Mouse (Mus musculus): ENCODE results near the gene Ccr10. TPM values are rescaled to one million over a fixed set of nuclear protein-coding genes. Genes with fewer than 3 reads are reported as not detected.

Ccr10 gene
- polyA plus RNA-seq, 1 experiment from 2014 or later = not detected

- 95% methylated on average over 3 of the region's 3 CpGs for WGBS
Observed at GRCm38 (mm10) chr11:101199555-101199954, 24.3 kb upstream of the Ccr10 start.

GRCm38 (mm10) chr11:101196175-101196574 lies 20.9 kb upstream of the Ccr10 start:
- Histone ChIP-seq H3K9me3 (ENCODE audit: control insufficient read depth, low read length) (no peaks in the 10 kb centered on the region), H3K4me2 (ENCODE audit: low read depth, low read length) (no peak overlapping the region), H3K4me1 (ENCODE audit: control insufficient read depth, insufficient read depth, low read length) (no peaks in the 10 kb centered on the region), H3K27me3 (replicated peaks; ENCODE audit: control insufficient read depth, insufficient read depth, low read length) (no peaks in the 10 kb centered on the region), H3K36me3 (ENCODE audit: control insufficient read depth, insufficient read depth, low read length) (peaks cover 86% of the 10 kb centered on the region), H3K9ac (ENCODE audit: low read depth, low read length) (no peak overlapping the region), H3K27ac (replicated peaks; ENCODE audit: low read depth, low read length) (no peak overlapping the region), H3K4me3 (ENCODE audit: low read depth, low read length) (no peak overlapping the region)
- WGBS = 94% methylated on average over 8 of the region's 8 CpGs
- DNase-seq (ENCODE audit: low spot score) (no peak), ATAC-seq (ENCODE audit: low read depth) (no peak)

More at GRCm38 (mm10) chr11:101199555-101199954, 24.3 kb upstream of the Ccr10 start:
- Histone ChIP-seq H3K4me3 (ENCODE audit: low read depth, low read length) (no peak overlapping the region), H3K9me3 (ENCODE audit: control insufficient read depth, low read length) (no peaks in the 10 kb centered on the region), H3K27me3 (replicated peaks; ENCODE audit: control insufficient read depth, insufficient read depth, low read length) (no peaks in the 10 kb centered on the region), H3K36me3 (ENCODE audit: control insufficient read depth, insufficient read depth, low read length) (peaks cover 88% of the 10 kb centered on the region), H3K27ac (replicated peaks; ENCODE audit: low read depth, low read length) (no peak overlapping the region), H3K9ac (ENCODE audit: low read depth, low read length) (no peak overlapping the region), H3K4me1 (ENCODE audit: control insufficient read depth, insufficient read depth, low read length) (no peaks in the 10 kb centered on the region), H3K4me2 (ENCODE audit: low read depth, low read length) (no peak overlapping the region)
- ATAC-seq (ENCODE audit: low read depth) (no peak), DNase-seq (ENCODE audit: low spot score) (no peak)

DNA sequence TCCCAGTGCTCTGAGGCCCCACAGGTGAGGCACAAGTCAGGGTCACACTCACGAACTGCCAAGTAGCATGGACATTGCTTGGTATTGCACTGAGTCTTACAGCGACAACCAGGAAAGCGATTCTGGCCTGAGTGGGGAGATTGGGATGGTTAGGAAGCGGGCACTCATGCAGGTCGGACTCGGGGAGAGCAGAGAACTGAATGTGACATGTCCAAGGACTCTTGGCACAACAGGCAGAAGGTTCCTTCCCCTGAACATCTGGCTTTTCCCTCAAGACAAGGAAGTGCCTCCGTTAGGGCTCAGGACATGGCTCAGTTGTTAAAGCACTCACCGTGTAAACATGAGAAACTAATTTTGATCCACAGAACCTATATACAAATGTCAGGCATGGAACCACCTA lies 20.3 kb upstream of the Ccr10 start:
- no peak for ATAC-seq (ENCODE audit: low read depth)
- H3K36me3 ChIP-seq (ENCODE audit: control insufficient read depth, insufficient read depth, low read length) = peaks cover 81% of the 10 kb centered on the region

DNA sequence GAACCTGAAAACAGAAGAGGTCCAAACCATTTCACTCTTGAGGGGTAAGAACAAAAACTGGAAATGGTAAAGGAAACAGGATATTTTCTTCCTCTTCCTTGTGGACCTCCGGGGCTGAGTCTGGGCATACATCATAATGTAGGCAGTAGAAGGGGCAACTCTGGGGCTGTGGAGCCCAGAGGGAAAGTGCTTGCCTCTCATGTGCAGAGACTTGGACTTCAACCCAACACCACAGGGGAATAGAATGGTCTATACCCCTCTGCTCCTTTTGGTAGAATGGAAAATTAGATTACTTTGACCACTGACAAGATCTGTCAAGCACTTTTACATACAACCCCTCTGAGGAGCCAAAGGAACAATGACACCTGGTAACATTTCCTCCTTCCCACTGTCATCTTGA lies 19.9 kb upstream of the Ccr10 start:
- H3K9ac ChIP-seq (ENCODE audit: low read depth, low read length) = no peak overlapping the region
- no peak overlapping the region for H3K4me3 ChIP-seq (ENCODE audit: low read depth, low read length)
- no peaks in the 10 kb centered on the region for H3K27me3 ChIP-seq (replicated peaks; ENCODE audit: control insufficient read depth, insufficient read depth, low read length)
- ATAC-seq (ENCODE audit: low read depth) (no peak), DNase-seq (ENCODE audit: low spot score) (no peak)
- peaks cover 76% of the 10 kb centered on the region for H3K36me3 ChIP-seq (ENCODE audit: control insufficient read depth, insufficient read depth, low read length)
- H3K9me3 ChIP-seq (ENCODE audit: control insufficient read depth, low read length) = no peaks in the 10 kb centered on the region
- H3K27ac ChIP-seq (replicated peaks; ENCODE audit: low read depth, low read length) = no peak overlapping the region
- no peak overlapping the region for H3K4me2 ChIP-seq (ENCODE audit: low read depth, low read length)
- H3K4me1 ChIP-seq (ENCODE audit: control insufficient read depth, insufficient read depth, low read length) = peaks cover 8% of the 10 kb centered on the region
- 86% methylated on average over 1 of the region's 1 CpGs for WGBS

More for the DNA sequence above, 20.3 kb upstream of the Ccr10 start:
- peaks cover 3% of the 10 kb centered on the region; the same call in 1 of the 2 replicates for H3K4me1 ChIP-seq (ENCODE audit: control insufficient read depth, insufficient read depth, low read length)
- H3K9me3 ChIP-seq (ENCODE audit: control insufficient read depth, low read length) = no peaks in the 10 kb centered on the region
- H3K9ac ChIP-seq (ENCODE audit: low read depth, low read length) = no peak overlapping the region
- no peak for DNase-seq (ENCODE audit: low spot score)
- no peak overlapping the region for H3K27ac ChIP-seq (replicated peaks; ENCODE audit: low read depth, low read length)
- no peak overlapping the region for H3K4me2 ChIP-seq (ENCODE audit: low read depth, low read length)
- H3K27me3 ChIP-seq (replicated peaks; ENCODE audit: control insufficient read depth, insufficient read depth, low read length) = no peaks in the 10 kb centered on the region
- WGBS = 85% methylated on average over 8 of the region's 8 CpGs
- H3K4me3 ChIP-seq (ENCODE audit: low read depth, low read length) = no peak overlapping the region

GRCm38 (mm10) chr11:101194643-101195042 lies 19.4 kb upstream of the Ccr10 start:
- no peak for DNase-seq (ENCODE audit: low spot score)
- no peaks in the 10 kb centered on the region for H3K9me3 ChIP-seq (ENCODE audit: control insufficient read depth, low read length)
- peaks cover 13% of the 10 kb centered on the region for H3K4me1 ChIP-seq (ENCODE audit: control insufficient read depth, insufficient read depth, low read length)
- peaks cover 71% of the 10 kb centered on the region for H3K36me3 ChIP-seq (ENCODE audit: control insufficient read depth, insufficient read depth, low read length)
- ATAC-seq (ENCODE audit: low read depth) = no peak
- no peak overlapping the region for H3K27ac ChIP-seq (replicated peaks; ENCODE audit: low read depth, low read length)
- 65% methylated on average over 6 of the region's 6 CpGs for WGBS
- H3K9ac ChIP-seq (ENCODE audit: low read depth, low read length) = no peak overlapping the region
- no peak overlapping the region for H3K4me2 ChIP-seq (ENCODE audit: low read depth, low read length)
- no peak overlapping the region for H3K4me3 ChIP-seq (ENCODE audit: low read depth, low read length)
- H3K27me3 ChIP-seq (replicated peaks; ENCODE audit: control insufficient read depth, insufficient read depth, low read length) = no peaks in the 10 kb centered on the region

DNA sequence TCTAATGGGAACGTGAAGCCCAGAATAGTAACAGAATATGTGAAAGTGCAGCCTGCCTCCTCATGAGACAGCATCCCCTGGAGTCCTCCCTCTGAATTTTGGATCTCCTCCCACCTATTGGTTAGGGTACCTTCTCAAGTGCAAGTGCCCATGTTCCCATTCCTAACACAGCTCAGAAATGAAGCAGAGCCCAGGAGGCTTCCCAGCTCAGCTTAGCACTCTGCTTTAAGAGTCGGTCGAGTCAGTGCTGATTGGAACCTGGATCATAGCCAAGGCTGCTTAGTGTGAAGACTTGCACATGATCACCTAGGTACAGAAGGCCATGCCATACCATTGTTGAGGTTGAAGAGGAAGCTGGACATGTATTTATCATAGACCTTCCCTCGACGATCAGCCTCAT lies 18.9 kb upstream of the Ccr10 start:
- no peak for DNase-seq (ENCODE audit: low spot score)
- 77% methylated on average over 5 of the region's 5 CpGs for WGBS
- Histone ChIP-seq H3K27ac (replicated peaks; ENCODE audit: low read depth, low read length) (no peak overlapping the region), H3K27me3 (replicated peaks; ENCODE audit: control insufficient read depth, insufficient read depth, low read length) (no peaks in the 10 kb centered on the region), H3K4me3 (ENCODE audit: low read depth, low read length) (no peak overlapping the region), H3K9ac (ENCODE audit: low read depth, low read length) (no peak overlapping the region), H3K9me3 (ENCODE audit: control insufficient read depth, low read length) (no peaks in the 10 kb centered on the region), H3K4me2 (ENCODE audit: low read depth, low read length) (no peak overlapping the region), H3K36me3 (ENCODE audit: control insufficient read depth, insufficient read depth, low read length) (peaks cover 66% of the 10 kb centered on the region), H3K4me1 (ENCODE audit: control insufficient read depth, insufficient read depth, low read length) (peaks cover 18% of the 10 kb centered on the region)
- ATAC-seq (ENCODE audit: low read depth) = no peak

GRCm38 (mm10) chr11:101193076-101193475 lies 17.8 kb upstream of the Ccr10 start:
- H3K4me3 ChIP-seq (ENCODE audit: low read depth, low read length) = no peak overlapping the region
- H3K9ac ChIP-seq (ENCODE audit: low read depth, low read length) = no peak overlapping the region
- 84% methylated on average over 7 of the region's 7 CpGs for WGBS
- ATAC-seq (ENCODE audit: low read depth) (no peak), DNase-seq (ENCODE audit: low spot score) (no peak)
- H3K4me2 ChIP-seq (ENCODE audit: low read depth, low read length) = no peak overlapping the region
- H3K9me3 ChIP-seq (ENCODE audit: control insufficient read depth, low read length) = no peaks in the 10 kb centered on the region
- peaks cover 56% of the 10 kb centered on the region for H3K36me3 ChIP-seq (ENCODE audit: control insufficient read depth, insufficient read depth, low read length)
- H3K27ac ChIP-seq (replicated peaks; ENCODE audit: low read depth, low read length) = no peak overlapping the region
- no peaks in the 10 kb centered on the region for H3K27me3 ChIP-seq (replicated peaks; ENCODE audit: control insufficient read depth, insufficient read depth, low read length)
- peaks cover 18% of the 10 kb centered on the region for H3K4me1 ChIP-seq (ENCODE audit: control insufficient read depth, insufficient read depth, low read length)

- H3K36me3 ChIP-seq (ENCODE audit: control insufficient read depth, insufficient read depth, low read length) = peaks cover 51% of the 10 kb centered on the region
- 86% methylated on average over 6 of the region's 6 CpGs for WGBS
- H3K4me1 ChIP-seq (ENCODE audit: control insufficient read depth, insufficient read depth, low read length) = peaks cover 18% of the 10 kb centered on the region
- no peak for ATAC-seq (ENCODE audit: low read depth)
- H3K4me2 ChIP-seq (ENCODE audit: low read depth, low read length) = no peak overlapping the region
- H3K4me3 ChIP-seq (ENCODE audit: low read depth, low read length) = no peak overlapping the region
- no peaks in the 10 kb centered on the region for H3K27me3 ChIP-seq (replicated peaks; ENCODE audit: control insufficient read depth, insufficient read depth, low read length)
- H3K27ac ChIP-seq (replicated peaks; ENCODE audit: low read depth, low read length) = no peak overlapping the region
- H3K9me3 ChIP-seq (ENCODE audit: control insufficient read depth, low read length) = no peaks in the 10 kb centered on the region
- no peak overlapping the region for H3K9ac ChIP-seq (ENCODE audit: low read depth, low read length)
- DNase-seq (ENCODE audit: low spot score) = no peak
Observed at GRCm38 (mm10) chr11:101192646-101193045, 17.4 kb upstream of the Ccr10 start.

DNA sequence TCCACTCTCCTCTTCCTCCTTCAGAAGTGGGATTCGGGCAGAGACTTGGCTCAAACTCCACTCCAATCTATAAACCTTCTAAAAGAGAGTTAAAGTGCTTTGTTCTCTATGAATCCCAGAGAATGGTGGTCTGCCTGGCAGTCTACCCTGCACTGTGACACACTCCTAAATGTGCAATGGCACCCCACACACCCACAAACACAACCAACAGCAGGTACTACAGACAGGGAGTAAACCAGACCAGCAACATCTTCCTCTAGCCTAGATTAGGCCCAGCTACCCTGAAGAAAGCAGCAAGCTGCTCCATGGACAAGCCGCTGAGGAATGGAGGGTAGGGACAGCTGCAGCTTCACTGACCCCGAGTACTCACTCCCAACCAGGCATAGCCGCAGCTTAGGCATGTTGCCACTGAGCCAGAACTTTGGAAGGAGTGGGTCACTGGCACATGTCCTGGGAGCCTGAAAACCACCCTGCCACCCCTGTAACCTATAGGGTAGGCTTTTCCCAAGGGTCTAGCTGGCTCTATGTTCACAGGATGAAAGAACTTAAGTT lies 16.8 kb upstream of the Ccr10 start:
- H3K36me3 ChIP-seq (ENCODE audit: control insufficient read depth, insufficient read depth, low read length) = peaks cover 46% of the 10 kb centered on the region
- H3K27me3 ChIP-seq (replicated peaks; ENCODE audit: control insufficient read depth, insufficient read depth, low read length) = no peaks in the 10 kb centered on the region
- H3K4me3 ChIP-seq (ENCODE audit: low read depth, low read length) = no peak overlapping the region
- no peak for ATAC-seq (ENCODE audit: low read depth)
- no peak for DNase-seq (ENCODE audit: low spot score)
- H3K4me2 ChIP-seq (ENCODE audit: low read depth, low read length) = no peak overlapping the region
- peaks cover 18% of the 10 kb centered on the region for H3K4me1 ChIP-seq (ENCODE audit: control insufficient read depth, insufficient read depth, low read length)
- no peaks in the 10 kb centered on the region for H3K9me3 ChIP-seq (ENCODE audit: control insufficient read depth, low read length)
- H3K27ac ChIP-seq (replicated peaks; ENCODE audit: low read depth, low read length) = no peak overlapping the region
- no peak overlapping the region for H3K9ac ChIP-seq (ENCODE audit: low read depth, low read length)
- WGBS = 64% methylated on average over 4 of the region's 4 CpGs

Measured in embryonic facial prominence, embryonic 14.5 days (tissue).